Comparison of ENCODE assay signal across 8 mouse cellular contexts in the genomic region with DNA sequence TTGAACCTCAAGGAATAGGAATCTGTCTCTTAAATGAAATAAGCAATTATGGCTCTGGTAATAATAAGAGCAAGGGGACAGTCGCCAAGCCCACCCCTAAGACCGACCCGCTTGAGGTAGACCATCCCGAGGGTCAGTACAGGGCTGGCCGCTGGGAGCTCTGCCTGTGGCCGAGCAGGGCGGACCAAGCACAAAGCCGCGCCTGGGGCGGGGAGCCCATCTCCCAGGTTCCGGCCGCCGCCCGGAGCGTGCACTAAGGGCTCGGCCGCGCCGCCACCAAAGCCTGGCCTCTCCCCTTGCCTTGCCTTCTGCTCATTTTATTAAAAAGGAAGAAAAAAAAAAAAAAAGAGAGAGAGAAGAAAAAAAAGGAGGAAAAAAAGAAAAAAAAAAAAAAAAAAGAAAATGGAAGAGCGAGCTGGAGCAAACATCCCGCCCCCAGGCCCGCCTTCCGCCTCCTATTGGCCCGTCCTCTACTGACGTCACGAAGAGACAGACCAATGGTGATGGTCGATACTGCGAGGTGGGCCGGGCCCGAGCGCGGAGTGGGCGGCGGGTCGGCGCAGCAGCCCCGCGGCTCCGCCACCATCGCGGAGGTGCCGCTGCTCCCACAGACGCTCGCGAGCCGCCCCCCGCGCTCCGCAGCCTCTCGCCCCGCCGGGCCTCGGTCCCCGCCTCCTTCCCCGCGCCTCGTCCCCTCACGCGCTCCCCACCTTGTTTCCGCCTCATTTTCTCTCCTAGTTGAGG. TPM values are rescaled to one million over a fixed set of nuclear protein-coding genes. Genes with fewer than 3 reads are reported as not detected.
DNase-seq lines count a peak whose midpoint lies in the region; ATAC-seq lines count a peak whose summit lies in the region.

Gene Rere, plus strand, starts transcription at position 629 of the 744 bp plus-strand sequence.

- no peaks in the 10 kb centered on the region for H3K9me3 ChIP-seq in heart, embryonic 13.5 days
- no peaks in the 10 kb centered on the region for H3K9me3 ChIP-seq in liver, embryonic 12.5 days (replicated peaks)
- no peaks in the 10 kb centered on the region for H3K9me3 ChIP-seq in stomach, embryonic 15.5 days

- no peaks in the 10 kb centered on the region for H3K36me3 ChIP-seq in heart, embryonic 13.5 days
- H3K36me3 ChIP-seq in liver, embryonic 12.5 days: no peaks in the 10 kb centered on the region
- H3K36me3 ChIP-seq in stomach, embryonic 15.5 days: no peaks in the 10 kb centered on the region

- peak; percentile 98 for ATAC-seq in erythroid progenitor cell, adult 5-6 weeks (replicated peaks; ENCODE audit: low FRiP score, poor library complexity, severe bottlenecking)
- peak; percentile 99 for ATAC-seq in heart, embryonic 13.5 days (ENCODE audit: extremely low read depth, insufficient number of reproducible peaks, low FRiP score, low TSS enrichment)
- ATAC-seq in liver, embryonic 12.5 days: peak; percentile 98
- ATAC-seq in stomach, embryonic 15.5 days (ENCODE audit: insufficient read depth, low FRiP score, low read depth): peak; percentile 98

- peak within 1 kb of the TSS; percentile 93 for H3K4me3 ChIP-seq in heart, embryonic 13.5 days
- peak within 1 kb of the TSS; percentile 89 for H3K4me3 ChIP-seq in liver, embryonic 12.5 days
- peak within 1 kb of the TSS; percentile 99 for H3K4me3 ChIP-seq in stomach, embryonic 15.5 days (replicated peaks)

- H3K4me1 ChIP-seq in heart, embryonic 13.5 days: peaks cover 33% of the 10 kb centered on the region
- H3K4me1 ChIP-seq in liver, embryonic 12.5 days: peaks cover 33% of the 10 kb centered on the region
- H3K4me1 ChIP-seq in stomach, embryonic 15.5 days: peaks cover 10% of the 10 kb centered on the region

- H3K27ac ChIP-seq in heart, embryonic 13.5 days (replicated peaks): peak within 1 kb of the TSS; percentile 98
- peak within 1 kb of the TSS; percentile 94 for H3K27ac ChIP-seq in liver, embryonic 12.5 days
- H3K27ac ChIP-seq in stomach, embryonic 15.5 days: peak within 1 kb of the TSS; percentile 97

- no peaks in the 10 kb centered on the region for H3K27me3 ChIP-seq in heart, embryonic 13.5 days (replicated peaks)
- H3K27me3 ChIP-seq in liver, embryonic 12.5 days (replicated peaks): no peaks in the 10 kb centered on the region
- no peaks in the 10 kb centered on the region for H3K27me3 ChIP-seq in stomach, embryonic 15.5 days (replicated peaks)

- peak; percentile 95 for DNase-seq in CD4-positive helper T cell, adult 2 months (ENCODE audit: low read depth, low spot score)
- peak; percentile 93 for DNase-seq in brain, embryonic 18.5 days (ENCODE audit: low read depth, low spot score)
- DNase-seq in kidney, postnatal 10 days: peak; percentile 98
- peak; percentile 98 to 99 for DNase-seq in natural killer cell, adult 2 months (ENCODE audit: low spot score in 2 of 2)

- H3K4me2 ChIP-seq in heart, embryonic 13.5 days: peak within 1 kb of the TSS; percentile 90
- H3K4me2 ChIP-seq in liver, embryonic 12.5 days: peak within 1 kb of the TSS; percentile 90
- peak within 1 kb of the TSS; percentile 65 for H3K4me2 ChIP-seq in stomach, embryonic 15.5 days

- WGBS in heart, embryonic 13.5 days: under 1% methylated on average over 59 of the region's 60 CpGs
- under 1% methylated on average over 58 of the region's 60 CpGs for WGBS in liver, embryonic 12.5 days (ENCODE audit: insufficient replicate concordance)
- WGBS in stomach, embryonic 15.5 days: under 1% methylated on average over 56 of the region's 60 CpGs

- peak within 1 kb of the TSS; percentile 100 for H3K9ac ChIP-seq in heart, embryonic 13.5 days
- peak within 1 kb of the TSS; percentile 94 for H3K9ac ChIP-seq in liver, embryonic 12.5 days
- H3K9ac ChIP-seq in stomach, embryonic 15.5 days: peak within 1 kb of the TSS; percentile 85

RNA-seq across cellular contexts. Expression of gene Rere, which starts in this region (rescaled TPM):
- total RNA-seq in erythroid progenitor cell, adult 5-6 weeks (2015; ENCODE audit: low replicate concordance): 24.9 and 31.0 TPM in 2 replicates
- total RNA-seq in erythroid progenitor cell, adult 5-6 weeks (2017; ENCODE audit: low replicate concordance): 5.5 and 9.8 TPM in 2 replicates
- polyA plus RNA-seq in heart, embryonic 13.5 days (2015; fragmentation: Nextera tagmentation; extraction: Ambion mirVana): 18.1 and 19.9 TPM in 2 replicates
- 11.6 and 12.8 TPM in 2 replicates for polyA plus RNA-seq in liver, embryonic 12.5 days (2016; fragmentation: Nextera tagmentation; extraction: Ambion mirVana)
- polyA plus RNA-seq in stomach, embryonic 15.5 days (2015; fragmentation: Nextera tagmentation; extraction: Ambion mirVana): 23.7 and 33.3 TPM in 2 replicates

Comparison
In these comparisons a context has a peak if more than half of its experiments do, and no peak if none do; other contexts are left out.
1. Peak in every context shown above with its lines: DNase-seq, ATAC-seq, H3K4me3 ChIP-seq and H3K27ac ChIP-seq.